Mouse (Mus musculus) thymus, adult 2 months (tissue): ENCODE results near the gene Zfp511. TPM values are rescaled to one million over a fixed set of nuclear protein-coding genes. Genes with fewer than 3 reads are reported as not detected.
A peak's percentile ranks its signal among the peaks of the same experiment; 100 is the strongest.

Experiments
- DNase-seq: peaks from one replicate; pipeline ENCODE4 v3.0.0; 2021
- H3K27ac ChIP-seq: fragments of 200-500 bp; 2 replicates; pipeline ENCODE4 v1.5.1; 2012; ENCODE audit warnings: low read length, control low read depth; ENCODE audit not compliant: control insufficient read depth, insufficient read depth
- H3K27me3 ChIP-seq: fragments of 200-500 bp; 2 replicates; pipeline ENCODE4 v1.6.1; 2012; ENCODE audit warnings: mild to moderate bottlenecking, low read length, moderate library complexity, mixed read lengths; ENCODE audit not compliant: control insufficient read depth, insufficient read depth
- H3K36me3 ChIP-seq: fragments of 200-500 bp; 2 replicates; pipeline ENCODE4 v1.6.1; 2012; ENCODE audit warnings: mild to moderate bottlenecking, low read length, moderate library complexity; ENCODE audit not compliant: control insufficient read depth, insufficient read depth
- H3K4me1 ChIP-seq: fragments of 200-500 bp; replicated peaks from 2 replicates; pipeline ENCODE4 v1.6.1; 2012; ENCODE audit warnings: low read length; ENCODE audit not compliant: control insufficient read depth, insufficient read depth
- H3K4me3 ChIP-seq: fragments of 200-500 bp; 2 replicates; pipeline ENCODE4 v1.5.1; 2012; ENCODE audit warnings: mild to moderate bottlenecking, low read length, control low read depth, moderate library complexity; ENCODE audit not compliant: control insufficient read depth, insufficient read depth
- CTCF ChIP-seq: fragments of 200-500 bp; IDR thresholded peaks from 2 replicates; pipeline ENCODE4 v1.5.1; 2012; ENCODE audit warnings: mild to moderate bottlenecking, control low read depth, low read length, moderate library complexity, borderline replicate concordance; ENCODE audit not compliant: control insufficient read depth, poor library complexity, insufficient read depth; ENCODE audit errors: extremely low read depth
- POLR2A ChIP-seq: fragments of 200-500 bp; IDR thresholded peaks from 2 replicates; pipeline ENCODE4 v1.6.1; 2012; ENCODE audit warnings: mild to moderate bottlenecking, low read length, control low read depth, moderate library complexity; ENCODE audit not compliant: control insufficient read depth, poor library complexity, insufficient read depth; ENCODE audit errors: extremely low read depth
- WGBS: fragments of 180-500 bp; shearing (Covaris S2); methylation state at CpG from one replicate; pipeline ENCODE4 v1.1.7; 2018; 5-methylcytosine and 5-hydroxymethylcytosine counted together
- polyA plus RNA-seq: library from polyadenylated mRNA; depleted of rRNA; stranded (reverse); fragments of >200 nt; gene quantifications from 2 replicates; pipeline ENCODE4 v1.2.3, GENCODE M21; 2012; rRNA removed

Zfp511 gene
- polyA plus RNA-seq, 1 experiment, result 143 TPM

DNA sequence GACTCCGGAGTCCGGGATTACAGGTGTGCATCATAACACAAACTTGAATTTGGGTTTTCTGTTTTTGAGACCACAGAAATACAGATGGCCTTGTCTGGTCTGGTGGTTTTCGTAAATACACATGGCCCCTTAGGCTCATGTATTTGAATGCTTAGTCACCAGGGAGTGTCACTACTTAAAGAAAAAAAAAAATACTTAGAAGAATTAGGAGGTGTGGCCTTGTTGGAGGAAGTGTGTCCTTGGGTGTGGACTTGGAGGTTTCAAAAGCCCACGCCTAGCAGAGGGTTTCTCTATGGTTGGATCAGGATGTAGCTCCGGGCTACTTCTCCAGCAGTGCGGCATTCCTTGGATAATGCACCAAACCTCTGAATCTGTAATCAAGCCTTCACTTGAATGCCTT, 41.5 kb downstream of the Zfp511 start:
- no peak for TF ChIP-seq CTCF
- no peak for TF ChIP-seq POLR2A
- 60% methylated on average over 6 of the region's 6 CpGs for WGBS
- DNase-seq, result no peak
- H3K27ac ChIP-seq, result no peak overlapping the region
- no peak overlapping the region for H3K4me3 ChIP-seq
- peaks cover 2% of the 10 kb centered on the region; the same call in 1 of the 2 replicates for H3K4me1 ChIP-seq
- peaks cover 3% of the 10 kb centered on the region; the same call in 1 of the 2 replicates for H3K27me3 ChIP-seq
- H3K36me3 ChIP-seq, result no peaks in the 10 kb centered on the region

DNA sequence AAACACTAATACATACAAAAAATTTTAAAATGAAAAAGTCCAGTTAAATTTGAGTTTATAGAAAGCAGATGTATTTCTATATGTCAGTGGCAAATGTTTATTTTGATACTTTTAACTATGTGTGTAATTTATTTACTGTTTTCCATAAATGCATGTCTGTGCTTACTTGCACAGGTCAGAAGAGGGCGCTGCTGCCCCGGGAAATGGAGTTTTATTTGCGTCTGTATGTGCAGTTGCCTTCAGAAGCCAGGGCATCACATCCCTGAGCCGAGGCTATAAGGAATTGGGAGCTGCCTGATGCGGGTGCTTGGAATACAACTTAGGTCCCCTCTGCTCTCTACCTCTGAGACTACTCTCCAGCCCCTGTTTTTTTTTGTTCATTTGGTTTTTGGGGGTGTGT, 42.5 kb downstream of the Zfp511 start:
- Histone ChIP-seq H3K4me1 (peaks cover 2% of the 10 kb centered on the region; the same call in 1 of the 2 replicates), H3K36me3 (no peaks in the 10 kb centered on the region), H3K27me3 (peaks cover 3% of the 10 kb centered on the region; the same call in 1 of the 2 replicates), H3K4me3 (no peak overlapping the region), H3K27ac (no peak overlapping the region)
- peak; percentile 43 for DNase-seq
- TF ChIP-seq CTCF, result no peak
- 8% methylated on average over 5 of the region's 5 CpGs for WGBS

DNA sequence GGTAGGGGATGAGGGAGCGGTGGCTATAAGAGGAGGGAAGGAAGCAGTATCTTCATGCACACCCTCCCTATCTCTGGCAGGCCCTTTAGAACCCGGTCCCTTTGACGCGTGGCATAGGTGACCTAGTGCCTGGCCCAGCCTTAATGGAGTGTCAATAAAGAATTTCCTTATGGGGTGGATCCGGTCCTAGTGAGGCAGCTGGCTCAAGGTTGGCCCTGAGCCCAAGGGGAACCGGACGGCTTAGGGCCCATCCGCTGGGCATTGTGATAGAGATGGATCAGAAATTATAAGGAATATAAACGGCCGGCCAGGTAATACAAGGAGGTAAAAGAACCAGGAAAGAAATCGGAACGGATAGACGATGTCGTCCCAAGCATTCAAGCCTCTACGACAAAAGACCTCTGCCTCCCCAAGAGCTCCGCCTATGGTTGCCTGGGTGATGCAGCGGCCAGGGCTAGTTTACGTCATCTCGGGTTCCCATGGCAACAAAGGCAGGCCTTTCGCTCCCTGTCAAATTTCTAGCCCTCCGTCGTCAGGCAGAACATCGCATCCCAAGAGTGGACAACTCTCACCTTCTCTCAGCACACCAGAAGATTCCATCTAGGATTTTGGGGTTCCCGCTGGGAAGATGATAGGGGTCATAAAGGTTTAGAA, 44.4 kb downstream of the Zfp511 start:
- TF ChIP-seq POLR2A (no peak), CTCF (no peak)
- H3K4me3 ChIP-seq, result no peak overlapping the region
- H3K4me1 ChIP-seq, result peaks cover 2% of the 10 kb centered on the region; the same call in 1 of the 2 replicates
- H3K36me3 ChIP-seq, result no peaks in the 10 kb centered on the region
- H3K27me3 ChIP-seq, result peaks cover 3% of the 10 kb centered on the region; the same call in 1 of the 2 replicates
- DNase-seq, result peak; percentile 33
- 8% methylated on average over 24 of the region's 24 CpGs for WGBS
- H3K27ac ChIP-seq, result no peak overlapping the region

DNA sequence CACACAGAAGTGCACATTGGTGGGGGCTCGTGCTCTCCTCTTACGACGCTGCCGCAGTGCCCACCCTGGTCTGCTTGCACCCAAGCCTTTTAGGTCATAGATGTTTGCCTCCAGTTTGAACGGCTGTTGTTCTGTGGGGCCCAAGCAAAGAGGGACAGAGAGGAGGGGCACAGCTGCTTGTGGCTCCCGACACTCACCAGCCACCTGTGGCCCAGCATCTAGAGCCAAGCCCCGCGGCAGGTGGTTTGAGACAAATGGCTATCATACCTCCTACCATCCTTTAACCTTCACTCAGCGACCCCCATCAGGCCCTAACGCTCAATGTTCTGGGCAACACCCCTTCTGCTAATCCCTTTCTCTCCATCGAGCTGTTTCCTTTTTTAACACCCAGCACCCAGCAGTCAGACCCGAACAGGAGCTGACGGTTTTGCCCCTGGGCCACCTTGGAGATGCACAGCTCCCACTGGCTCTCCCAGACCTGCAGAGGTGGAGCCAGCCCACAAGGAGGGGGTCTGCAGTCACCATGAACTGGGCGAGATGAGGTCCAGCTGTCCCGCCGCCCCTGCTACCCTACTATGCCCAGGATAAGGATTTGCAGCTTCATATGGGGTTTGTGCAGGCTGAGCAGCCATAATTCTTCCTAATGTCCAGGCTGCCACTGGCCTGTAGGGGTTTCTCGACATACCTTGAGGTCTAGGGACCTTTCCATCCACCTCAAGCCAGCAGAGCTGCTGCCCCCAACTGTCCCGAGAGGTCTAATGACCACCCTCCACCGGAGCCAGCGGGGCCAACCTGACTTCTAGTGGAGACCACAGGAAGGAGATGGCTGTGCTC, 45.4 kb downstream of the Zfp511 start:
- Histone ChIP-seq H3K4me1 (peaks cover 2% of the 10 kb centered on the region; the same call in 1 of the 2 replicates), H3K27ac (no peak overlapping the region), H3K4me3 (no peak overlapping the region), H3K36me3 (no peaks in the 10 kb centered on the region), H3K27me3 (peaks cover 3% of the 10 kb centered on the region; the same call in 1 of the 2 replicates)
- no peak for DNase-seq
- 33% methylated on average over 20 of the region's 20 CpGs for WGBS
- TF ChIP-seq POLR2A, result no peak
- no peak for TF ChIP-seq CTCF

DNA sequence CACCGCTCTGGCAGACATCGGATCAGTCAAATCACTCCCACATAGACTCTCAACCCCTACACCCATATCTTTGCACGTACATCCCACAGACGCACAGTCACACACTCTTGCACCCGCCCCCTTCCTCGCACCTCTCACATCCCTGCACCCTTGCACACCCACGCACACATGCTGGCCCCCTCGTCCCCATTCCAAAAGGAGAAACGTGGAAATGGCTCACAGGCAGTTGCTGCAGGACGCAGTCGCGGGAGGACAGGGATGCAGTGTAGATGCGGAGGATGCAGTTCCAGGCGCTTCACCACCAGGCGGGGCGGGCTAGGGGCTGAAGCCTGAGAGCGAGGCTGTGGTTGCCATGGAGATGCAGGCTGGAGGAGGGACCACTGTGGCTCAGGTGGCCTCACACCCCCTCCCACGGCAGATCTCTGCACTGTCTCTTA, 46.1 kb downstream of the Zfp511 start, which contains the start of gene Caly:
Caly (minus strand) TSS at position 307 of the 437 bp plus-strand sequence.
- peaks cover 2% of the 10 kb centered on the region; the same call in 1 of the 2 replicates for H3K4me1 ChIP-seq
- no peaks in the 10 kb centered on the region for H3K36me3 ChIP-seq
- no peak within 1 kb of the TSS for H3K4me3 ChIP-seq
- WGBS, result 15% methylated on average over 18 of the region's 18 CpGs
- DNase-seq, result peak; percentile 29
- peaks cover 3% of the 10 kb centered on the region; the same call in 1 of the 2 replicates for H3K27me3 ChIP-seq
- TF ChIP-seq POLR2A, result no peak
- TF ChIP-seq CTCF, result peak; percentile 50; the same call in 1 of the 2 replicates
- no peak within 1 kb of the TSS for H3K27ac ChIP-seq

Other genes starting within 250 kb of the Zfp511 start
- 0.08 and 0.10 TPM in 2 replicates for gene Adgra1, start 202.2 kb upstream of the Zfp511 start, polyA plus RNA-seq
- 3.6 and 4.8 TPM in 2 replicates for gene Kndc1, start 141.7 kb upstream of the Zfp511 start, polyA plus RNA-seq
- 13.8 and 14.2 TPM in 2 replicates for gene Utf1, start 92.6 kb upstream of the Zfp511 start, polyA plus RNA-seq
- gene 6430531B16Rik, start 57.6 kb upstream of the Zfp511 start, polyA plus RNA-seq, result 0.73 and 0.84 TPM in 2 replicates
- 36.0 and 37.6 TPM in 2 replicates for gene Adam8, start 43.8 kb upstream of the Zfp511 start, polyA plus RNA-seq
- gene Tubgcp2, start 278 bp downstream of the Zfp511 start, polyA plus RNA-seq, result 39.7 and 40.6 TPM in 2 replicates
- gene Msx3, start 12.7 kb downstream of the Zfp511 start, polyA plus RNA-seq, result 1.4 TPM in 2 replicates
- gene Caly, start 46.2 kb downstream of the Zfp511 start, polyA plus RNA-seq, result 0.14 and 0.44 TPM in 2 replicates
- 2.4 and 5.2 TPM in 2 replicates for gene Prap1, start 57.0 kb downstream of the Zfp511 start, polyA plus RNA-seq
- gene Fuom, start 66.0 kb downstream of the Zfp511 start, polyA plus RNA-seq, result 28.1 and 34.8 TPM in 2 replicates
- gene Paox, start 79.4 kb downstream of the Zfp511 start, polyA plus RNA-seq, result 15.3 and 18.0 TPM in 2 replicates
- gene Echs1, start 80.1 kb downstream of the Zfp511 start, polyA plus RNA-seq, result 60.9 and 65.6 TPM in 2 replicates
- 36.0 and 39.0 TPM in 2 replicates for gene Mtg1, start 101.2 kb downstream of the Zfp511 start, polyA plus RNA-seq
- 0.18 and 0.31 TPM in 2 replicates for gene Sprn, start 118.5 kb downstream of the Zfp511 start, polyA plus RNA-seq
- gene Olfr522, start 128.4 kb downstream of the Zfp511 start, polyA plus RNA-seq, result not detected in 2 replicates
- 0.41 and 1.0 TPM in 2 replicates for gene Olfr523, start 136.8 kb downstream of the Zfp511 start, polyA plus RNA-seq
- gene Olfr524, start 169.6 kb downstream of the Zfp511 start, polyA plus RNA-seq, result 2.3 and 2.6 TPM in 2 replicates
- 6.0 and 6.1 TPM in 2 replicates for gene Cd163l1, start 181.9 kb downstream of the Zfp511 start, polyA plus RNA-seq
- gene 5830411N06Rik, start 210.9 kb downstream of the Zfp511 start, polyA plus RNA-seq, result 21.4 and 23.9 TPM in 2 replicates